Mouse (Mus musculus) liver, embryonic 11.5 days (tissue): ENCODE measurements around the gene Tmem161a. TPM values are rescaled to one million over a fixed set of nuclear protein-coding genes. Genes with fewer than 3 reads are reported as not detected.

Source experiments
- ATAC-seq: fragments of 200-750 bp; cut with Nextera tagmentation; replicated peaks from 2 replicates; pipeline ENCODE4 v1.8.0; 2017; ENCODE audit warnings: moderate number of reproducible peaks, mild to moderate bottlenecking, moderate TSS enrichment, moderate library complexity; ENCODE audit not compliant: low FRiP score
- DNase-seq: peaks from one replicate; pipeline ENCODE4 v3.0.0-alpha.2; 2017; ENCODE audit warnings: low spot score
- H3K27ac ChIP-seq: fragments of 300-500 bp; sonication (generic); 2 replicates; pipeline ENCODE4 v1.5.1; 2014; ENCODE audit warnings: mild to moderate bottlenecking, low read depth, low read length, control low read depth
- H3K27me3 ChIP-seq: fragments of 300-500 bp; sonication (generic); replicated peaks from 2 replicates; pipeline ENCODE4 v1.6.1; 2014; ENCODE audit warnings: low read length, mixed read lengths; ENCODE audit not compliant: control insufficient read depth, insufficient read depth
- H3K36me3 ChIP-seq: fragments of 300-500 bp; sonication (generic); 2 replicates; pipeline ENCODE4 v1.6.1; 2014; ENCODE audit warnings: mild to moderate bottlenecking, low read length, moderate library complexity, mixed read lengths; ENCODE audit not compliant: control insufficient read depth, insufficient read depth
- H3K4me1 ChIP-seq: fragments of 300-500 bp; sonication (generic); replicated peaks from 2 replicates; pipeline ENCODE4 v1.6.1; 2014; ENCODE audit warnings: low read length, mixed read lengths; ENCODE audit not compliant: control insufficient read depth, insufficient read depth
- H3K4me2 ChIP-seq: fragments of 300-500 bp; sonication (generic); 2 replicates; pipeline ENCODE4 v1.6.1; 2014; ENCODE audit warnings: mild to moderate bottlenecking, control low read depth, moderate library complexity
- H3K4me3 ChIP-seq: fragments of 300-500 bp; sonication (generic); 2 replicates; pipeline ENCODE4 v1.5.1; 2014; ENCODE audit warnings: low read depth, low read length, control low read depth
- H3K9ac ChIP-seq: fragments of 300-500 bp; sonication (generic); 2 replicates; pipeline ENCODE4 v1.6.1; 2014; ENCODE audit warnings: low read depth, low read length, control low read depth
- H3K9me3 ChIP-seq: fragments of 300-500 bp; sonication (generic); 2 replicates; pipeline ENCODE4 v1.6.1; 2016; ENCODE audit warnings: low read length, inconsistent platforms, mixed read lengths; ENCODE audit not compliant: control insufficient read depth
- WGBS: fragments of 180-500 bp; shearing (Covaris S2); extraction: QIAGEN DNeasy Blood & Tissue Kit; methylation state at CpG from one replicate; pipeline ENCODE4 v1.1.7; 2014; 5-methylcytosine and 5-hydroxymethylcytosine counted together
- polyA plus RNA-seq: library from polyadenylated mRNA; unstranded; fragments of >200 nt; fragmentation: Nextera tagmentation; extraction: Ambion mirVana; gene quantifications from 2 replicates; pipeline ENCODE4 v1.2.1, GENCODE M21; 2014

The Tmem161a gene
- polyA plus RNA-seq, 1 experiment from 2014 or later: 53.1 TPM

DNA sequence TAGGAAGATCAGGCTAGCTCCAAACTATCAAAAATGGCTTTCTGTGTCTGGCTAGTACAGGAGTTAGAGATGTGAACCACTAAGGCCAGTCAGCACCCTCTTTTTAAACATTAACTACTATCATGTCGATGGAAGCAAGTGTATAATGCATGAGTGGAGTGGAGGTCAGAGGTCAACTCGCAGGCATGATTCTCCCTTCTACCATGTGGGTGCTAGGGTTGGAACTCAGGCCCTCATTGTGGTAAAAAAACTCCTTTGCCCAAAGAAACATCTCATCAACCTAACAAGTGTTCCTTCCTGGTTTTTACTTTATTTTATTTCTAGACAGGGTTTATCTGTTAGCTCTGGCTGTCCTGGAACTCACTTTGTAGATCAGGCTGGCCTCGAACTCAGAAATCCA lies 1.4 kb upstream of the Tmem161a start:
- 67% methylated on average over 3 of the region's 3 CpGs for WGBS
- no peak overlapping the region for H3K9ac ChIP-seq
- peaks cover 3% of the 10 kb centered on the region for H3K27me3 ChIP-seq
- H3K4me2 ChIP-seq: no peak overlapping the region
- H3K36me3 ChIP-seq: no peaks in the 10 kb centered on the region
- no peak for ATAC-seq
- DNase-seq: no peak
- H3K27ac ChIP-seq: no peak overlapping the region
- no peaks in the 10 kb centered on the region for H3K9me3 ChIP-seq
- H3K4me1 ChIP-seq: peaks cover 37% of the 10 kb centered on the region
- H3K4me3 ChIP-seq: no peak overlapping the region

DNA sequence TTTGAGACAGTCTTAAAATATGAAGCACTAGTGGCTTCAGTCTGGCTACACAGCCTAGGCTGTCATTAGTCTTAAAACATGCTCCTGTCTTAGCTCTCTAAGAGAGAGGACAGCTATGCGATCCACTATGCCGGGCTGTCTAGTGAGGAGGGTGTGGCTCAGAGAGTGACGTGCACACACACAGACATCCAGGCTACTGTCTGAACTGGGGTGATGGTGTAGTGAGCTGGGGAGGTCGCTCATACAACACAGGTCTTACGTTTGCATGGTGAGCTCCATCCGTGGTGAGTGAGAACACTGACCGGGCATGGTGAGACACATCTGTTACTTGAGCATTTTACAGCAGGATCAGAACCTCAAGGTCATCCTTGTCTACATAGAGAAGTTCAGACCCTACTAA lies 916 bp upstream of the Tmem161a start:
- H3K4me1 ChIP-seq: peaks cover 34% of the 10 kb centered on the region
- H3K4me2 ChIP-seq: peak overlapping the region; percentile 75
- DNase-seq: no peak
- no peaks in the 10 kb centered on the region; the same call in 1 of the 2 replicates for H3K27me3 ChIP-seq
- H3K4me3 ChIP-seq: no peak overlapping the region
- H3K36me3 ChIP-seq: no peaks in the 10 kb centered on the region
- 0 out of 2 replicates have a peak, but pooled peaks have one; percentile 33 for ATAC-seq
- 71% methylated on average over 7 of the region's 7 CpGs for WGBS
- peak overlapping the region; percentile 73; the same call in 1 of the 2 replicates for H3K27ac ChIP-seq
- H3K9me3 ChIP-seq: no peaks in the 10 kb centered on the region
- peak overlapping the region; percentile 84 for H3K9ac ChIP-seq

DNA sequence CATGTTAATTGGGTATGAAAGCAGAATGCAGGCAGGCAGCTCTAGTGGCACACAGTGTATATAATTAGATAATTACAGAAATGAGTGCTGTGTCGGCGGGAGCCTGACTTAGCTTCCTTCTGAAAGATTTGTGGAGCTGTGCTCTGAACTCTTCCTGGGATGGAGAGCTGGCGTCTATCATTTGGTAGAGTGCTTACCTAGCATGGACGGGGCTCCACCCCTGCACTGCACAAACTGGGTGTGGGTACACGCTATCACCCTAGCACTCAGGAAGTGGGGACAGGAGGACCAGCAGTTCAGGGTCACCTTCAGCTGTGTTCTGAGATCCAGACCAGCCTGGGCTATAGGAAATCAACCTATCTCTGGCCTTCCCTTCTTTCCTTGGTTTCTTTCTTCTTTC lies 1.2 kb downstream of the Tmem161a start:
- WGBS: 48% methylated on average over 5 of the region's 5 CpGs
- Histone ChIP-seq H3K36me3 (0 out of 2 replicates have a peak, but pooled peaks cover 3% of the 10 kb centered on the region), H3K4me3 (no peak overlapping the region; the same call in 1 of the 2 replicates), H3K4me1 (peaks cover 27% of the 10 kb centered on the region), H3K4me2 (peak overlapping the region; percentile 75), H3K9ac (peak overlapping the region; percentile 18; the same call in 1 of the 2 replicates), H3K27me3 (no peaks in the 10 kb centered on the region), H3K9me3 (no peaks in the 10 kb centered on the region), H3K27ac (no peak overlapping the region)
- no peak; the same call in 1 of the 2 replicates for ATAC-seq
- DNase-seq: no peak

DNA sequence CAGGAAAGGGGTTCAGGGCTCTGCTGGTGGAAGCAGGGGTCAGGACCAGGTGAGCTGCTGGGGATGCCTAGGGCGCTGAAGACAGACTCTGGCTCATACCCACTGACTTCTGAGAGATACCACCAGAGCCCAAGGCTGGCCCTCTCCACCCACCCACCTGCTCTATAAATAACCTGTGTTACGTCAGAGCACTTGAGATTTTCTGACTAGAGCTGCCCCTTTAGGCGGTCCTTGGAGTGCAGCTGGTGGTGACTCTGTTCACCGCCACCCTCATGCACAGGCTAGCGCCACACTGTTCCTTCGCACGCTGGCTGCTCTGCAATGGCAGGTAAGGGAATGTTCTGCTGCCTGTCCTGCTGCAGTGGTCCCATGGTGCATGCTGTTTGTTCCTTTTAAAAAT lies 1.9 kb downstream of the Tmem161a start:
- Histone ChIP-seq H3K27ac (no peak overlapping the region; the same call in 1 of the 2 replicates), H3K9ac (no peak overlapping the region), H3K27me3 (no peaks in the 10 kb centered on the region), H3K4me3 (no peak overlapping the region), H3K4me2 (peak overlapping the region; percentile 75), H3K36me3 (0 out of 2 replicates have a peak, but pooled peaks cover 3% of the 10 kb centered on the region), H3K9me3 (no peaks in the 10 kb centered on the region), H3K4me1 (peaks cover 27% of the 10 kb centered on the region)
- 83% methylated on average over 7 of the region's 7 CpGs for WGBS
- ATAC-seq: no peak
- DNase-seq: no peak

DNA sequence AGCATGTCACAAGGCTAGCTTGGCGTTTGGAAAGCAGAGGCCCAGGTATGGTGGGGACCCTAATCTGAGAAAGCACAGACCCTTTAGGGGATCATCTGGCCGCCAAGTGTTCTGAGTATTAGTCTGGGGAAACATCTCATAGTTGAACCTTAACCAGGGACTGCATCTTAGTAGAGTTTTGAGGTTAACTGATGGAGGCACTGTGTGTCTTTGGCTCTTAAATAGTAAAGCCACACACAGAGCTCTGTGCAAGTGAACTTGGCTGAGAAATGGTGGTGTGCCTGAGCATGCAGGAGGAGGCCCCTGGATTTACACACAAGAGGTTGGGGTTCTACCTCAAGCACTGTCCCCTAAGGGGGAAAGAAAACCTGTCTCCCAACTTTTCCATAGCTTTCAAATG lies 6.1 kb downstream of the Tmem161a start:
- H3K27me3 ChIP-seq: no peaks in the 10 kb centered on the region
- H3K4me2 ChIP-seq: no peak overlapping the region
- H3K9ac ChIP-seq: no peak overlapping the region
- no peaks in the 10 kb centered on the region for H3K9me3 ChIP-seq
- no peak overlapping the region for H3K27ac ChIP-seq
- H3K4me1 ChIP-seq: peaks cover 27% of the 10 kb centered on the region
- no peak overlapping the region for H3K4me3 ChIP-seq
- WGBS: 91% methylated on average over 2 of the region's 2 CpGs
- ATAC-seq: no peak
- peaks cover 20% of the 10 kb centered on the region for H3K36me3 ChIP-seq
- DNase-seq: no peak

DNA sequence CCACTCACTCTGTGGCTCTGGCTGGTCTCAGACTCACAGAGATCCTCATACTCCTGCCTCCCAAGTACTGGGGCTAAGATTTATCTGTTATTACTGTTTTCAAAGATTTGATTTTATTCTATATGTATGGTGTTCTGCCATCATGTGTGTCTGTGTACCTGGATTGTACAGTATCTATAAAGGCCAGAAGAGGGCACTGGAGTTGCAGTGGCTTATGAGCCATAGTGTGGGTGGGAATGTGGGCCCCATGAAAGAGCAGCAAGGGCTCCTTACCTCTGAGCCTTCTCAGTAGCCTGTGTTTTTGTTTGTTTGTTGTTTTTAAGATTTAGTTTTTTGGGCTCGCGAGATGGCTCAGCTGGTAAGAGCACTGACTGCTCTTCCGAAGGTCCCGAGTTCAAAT lies 6.9 kb downstream of the Tmem161a start:
- no peak for ATAC-seq
- Histone ChIP-seq H3K27me3 (no peaks in the 10 kb centered on the region), H3K9ac (no peak overlapping the region), H3K4me1 (peaks cover 19% of the 10 kb centered on the region), H3K4me2 (no peak overlapping the region), H3K27ac (no peak overlapping the region), H3K9me3 (no peaks in the 10 kb centered on the region), H3K4me3 (no peak overlapping the region), H3K36me3 (peaks cover 20% of the 10 kb centered on the region)
- WGBS: 94% methylated on average over 4 of the region's 4 CpGs
- no peak for DNase-seq

DNA sequence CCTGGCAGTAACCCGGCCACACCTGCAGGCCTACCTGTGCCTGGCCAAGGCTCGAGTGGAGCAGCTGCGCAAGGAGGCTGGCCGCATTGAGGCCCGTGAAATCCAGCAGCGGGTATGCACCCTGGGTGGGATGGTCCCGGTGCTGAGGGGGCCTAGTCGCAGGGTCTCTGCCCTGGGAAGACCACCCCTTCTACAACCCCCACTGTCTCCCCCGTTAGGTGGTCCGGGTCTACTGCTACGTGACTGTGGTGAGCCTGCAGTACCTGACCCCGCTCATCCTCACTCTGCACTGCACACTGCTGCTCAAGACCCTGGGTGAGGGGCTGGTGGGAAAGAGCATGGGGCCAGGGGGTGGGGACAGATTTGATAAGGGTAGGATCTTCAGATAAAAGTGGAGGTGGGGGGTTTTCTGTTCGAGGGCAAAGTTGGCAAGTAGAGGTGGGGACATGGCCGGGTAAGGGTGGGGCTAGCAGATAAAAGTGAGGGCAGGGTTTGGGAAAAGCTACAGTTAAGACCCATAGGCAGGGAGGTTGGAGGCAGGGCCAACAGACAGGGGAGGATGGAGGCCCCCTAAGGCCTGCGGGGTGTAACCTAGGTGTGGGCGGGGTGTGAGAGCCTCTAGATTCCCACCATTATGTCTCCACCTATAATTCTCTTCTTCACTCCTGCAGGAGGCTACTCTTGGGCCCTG lies 9.2 kb downstream of the Tmem161a start:
- H3K4me2 ChIP-seq: peak overlapping the region; percentile 44
- H3K4me1 ChIP-seq: peaks cover 16% of the 10 kb centered on the region
- no peak for DNase-seq
- no peak overlapping the region for H3K4me3 ChIP-seq
- H3K27me3 ChIP-seq: no peaks in the 10 kb centered on the region
- peaks cover 20% of the 10 kb centered on the region for H3K36me3 ChIP-seq
- H3K27ac ChIP-seq: peak overlapping the region; percentile 68
- H3K9me3 ChIP-seq: no peaks in the 10 kb centered on the region
- ATAC-seq: peak; percentile 91
- WGBS: 63% methylated on average over 16 of the region's 16 CpGs
- H3K9ac ChIP-seq: peak overlapping the region; percentile 36; the same call in 1 of the 2 replicates

DNA sequence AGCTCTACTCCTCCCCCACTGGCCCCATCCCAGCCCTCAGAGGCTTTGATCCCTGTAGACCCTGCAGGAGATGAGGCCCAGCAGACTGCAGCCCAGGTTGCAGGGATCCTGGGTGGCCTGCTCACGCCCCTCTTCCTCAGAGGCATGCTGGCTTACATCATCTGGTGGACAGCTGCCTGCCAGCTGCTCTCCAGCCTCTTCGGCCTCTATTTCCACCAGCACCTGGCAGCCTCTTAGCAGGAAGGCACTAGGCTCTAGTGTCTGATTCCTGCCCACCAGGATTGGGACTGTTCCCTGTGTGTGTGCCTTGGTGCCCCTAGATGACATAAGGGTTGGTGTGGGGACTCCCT lies 9.7 kb downstream of the Tmem161a start:
- Histone ChIP-seq H3K4me2 (peak overlapping the region; percentile 44), H3K4me1 (peaks cover 16% of the 10 kb centered on the region), H3K9me3 (no peaks in the 10 kb centered on the region), H3K9ac (peak overlapping the region; percentile 7; the same call in 1 of the 2 replicates), H3K27ac (peak overlapping the region; percentile 50), H3K4me3 (no peak overlapping the region), H3K36me3 (peaks cover 20% of the 10 kb centered on the region), H3K27me3 (no peaks in the 10 kb centered on the region)
- 52% methylated on average over 2 of the region's 2 CpGs for WGBS
- no peak; the same call in 1 of the 2 replicates for ATAC-seq
- no peak for DNase-seq

DNA sequence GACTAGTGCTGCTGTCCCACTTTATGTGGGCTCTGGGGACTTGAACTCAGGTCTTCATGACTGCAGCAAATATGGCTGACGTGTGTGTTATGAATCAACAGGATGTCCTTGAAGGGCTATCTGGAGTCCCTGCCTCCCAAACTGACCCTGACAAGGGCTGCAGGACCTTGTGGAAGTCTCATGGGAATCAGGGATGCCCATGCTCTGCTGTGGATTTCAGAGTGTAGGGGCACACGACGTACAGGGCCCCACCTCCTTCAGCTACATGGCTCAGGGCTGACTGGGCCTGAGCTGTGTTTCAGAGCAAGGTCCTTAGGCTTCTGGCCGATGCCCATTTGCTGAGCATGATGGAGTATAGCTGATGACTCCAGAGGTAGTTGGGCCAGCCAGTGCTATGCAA lies 11.0 kb downstream of the Tmem161a start:
- WGBS: 83% methylated on average over 4 of the region's 4 CpGs
- Histone ChIP-seq H3K4me2 (no peak overlapping the region), H3K27me3 (no peaks in the 10 kb centered on the region), H3K9ac (no peak overlapping the region), H3K9me3 (no peaks in the 10 kb centered on the region), H3K4me3 (no peak overlapping the region), H3K36me3 (peaks cover 17% of the 10 kb centered on the region), H3K4me1 (peaks cover 21% of the 10 kb centered on the region), H3K27ac (0 out of 2 replicates have a peak overlapping the region, but pooled peaks have one; percentile 41)
- ATAC-seq: no peak
- DNase-seq: no peak
